Mouse (Mus musculus) liver, adult 2 months (tissue): Measurements from ENCODE around the gene Gnb1l. TPM values are rescaled to one million over a fixed set of nuclear protein-coding genes. Genes with fewer than 3 reads are reported as not detected.

Source experiments
- DNase-seq: peaks from one replicate; pipeline ENCODE4 v3.0.0-alpha.2; 2011; ENCODE audit warnings: low read depth, low spot score; ENCODE audit errors: extremely low read depth
- H3K27ac ChIP-seq: fragments of 200-500 bp; replicated peaks from 2 replicates; pipeline ENCODE4 v1.5.1; 2012; ENCODE audit warnings: low read depth, mild to moderate bottlenecking, control low read depth, inconsistent platforms, low read length; ENCODE audit not compliant: insufficient read depth
- H3K27me3 ChIP-seq: fragments of 200-500 bp; 2 replicates; pipeline ENCODE4 v1.6.1; 2012; ENCODE audit warnings: mild to moderate bottlenecking, moderate library complexity, low read length, inconsistent platforms; ENCODE audit not compliant: control insufficient read depth, insufficient read depth
- H3K36me3 ChIP-seq: fragments of 200-500 bp; 2 replicates; pipeline ENCODE4 v1.6.1; 2012; ENCODE audit warnings: low read length, inconsistent platforms; ENCODE audit not compliant: control insufficient read depth, insufficient read depth
- H3K4me1 ChIP-seq: fragments of 200-500 bp; 2 replicates; pipeline ENCODE4 v1.6.1; 2011; ENCODE audit warnings: low read length; ENCODE audit not compliant: control insufficient read depth, insufficient read depth
- H3K4me3 ChIP-seq: fragments of 200-500 bp; 2 replicates; pipeline ENCODE4 v1.5.1; 2011; ENCODE audit warnings: low read depth, mild to moderate bottlenecking, control low read depth, low read length, moderate library complexity; ENCODE audit not compliant: insufficient read depth
- H3K79me2 ChIP-seq: fragments of 200-500 bp; 2 replicates; pipeline ENCODE4 v1.6.1; 2012; ENCODE audit warnings: inconsistent platforms, mild to moderate bottlenecking, low read length, moderate library complexity; ENCODE audit not compliant: control insufficient read depth, insufficient read depth
- H3K9ac ChIP-seq: fragments of 200-500 bp; 2 replicates; pipeline ENCODE4 v1.6.1; 2012; ENCODE audit warnings: low read depth, mild to moderate bottlenecking, control low read depth, inconsistent platforms, low read length
- CTCF ChIP-seq: fragments of 200-500 bp; IDR thresholded peaks from 2 replicates; pipeline ENCODE4 v1.5.1; 2011; ENCODE audit warnings: low read depth, low read length, control low read depth
- POLR2A ChIP-seq: fragments of 200-500 bp; IDR thresholded peaks from 2 replicates; pipeline ENCODE4 v1.6.1; 2011; ENCODE audit warnings: low read length, control low read depth; ENCODE audit not compliant: insufficient read depth; ENCODE audit errors: extremely low read depth
- WGBS: fragments of 180-500 bp; shearing (Covaris S2); methylation state at CpG from one replicate; pipeline ENCODE4 v1.1.7; 2018; 5-methylcytosine and 5-hydroxymethylcytosine counted together
- polyA plus RNA-seq: library from polyadenylated mRNA; depleted of rRNA; stranded (reverse); fragments of >200 nt; gene quantifications from 2 replicates; pipeline ENCODE4 v1.2.3, GENCODE M21; 2012
- total RNA-seq: library from RNA; depleted of rRNA; stranded (reverse); fragments of >200 nt; gene quantifications from 2 replicates; pipeline ENCODE4 v1.2.3, GENCODE M21; 2014

Gnb1l gene
- total and polyA plus RNA-seq, 2 experiments, result 1.4 to 4.8 TPM

DNA sequence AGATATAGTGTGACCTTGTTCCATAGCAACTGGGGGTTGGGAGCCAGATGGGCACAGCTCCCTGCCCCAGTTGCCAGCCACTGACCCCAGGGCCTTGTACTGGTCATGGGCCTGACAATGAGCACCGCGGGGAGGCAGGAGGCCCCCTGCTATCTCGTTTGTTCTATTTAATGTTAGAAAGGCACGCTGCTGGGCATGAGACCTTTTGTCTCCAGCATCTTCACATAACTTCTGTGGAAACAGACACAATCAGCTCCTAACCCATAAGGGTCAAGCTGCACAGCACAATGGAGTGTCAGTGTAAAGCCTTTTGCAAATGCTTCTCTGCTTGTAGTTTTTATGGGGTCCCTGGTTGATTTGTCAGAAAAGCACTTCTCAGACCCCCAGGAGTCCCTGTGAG lies 14.1 kb upstream of the Gnb1l start:
- 59% methylated on average over 4 of the region's 4 CpGs for WGBS
- Histone ChIP-seq H3K79me2 (no peaks in the 10 kb centered on the region), H3K4me1 (no peaks in the 10 kb centered on the region), H3K9ac (no peak overlapping the region), H3K27ac (no peak overlapping the region), H3K27me3 (no peaks in the 10 kb centered on the region), H3K4me3 (no peak overlapping the region), H3K36me3 (no peaks in the 10 kb centered on the region; the same call in 1 of the 2 replicates)
- DNase-seq, result no peak
- no peak for TF ChIP-seq CTCF
- no peak for TF ChIP-seq POLR2A

- 82% methylated on average over 5 of the region's 5 CpGs for WGBS
- no peaks in the 10 kb centered on the region for H3K4me1 ChIP-seq
- H3K79me2 ChIP-seq, result no peaks in the 10 kb centered on the region
- no peak overlapping the region for H3K9ac ChIP-seq
- no peak for DNase-seq
- H3K27ac ChIP-seq, result no peak overlapping the region
- no peak overlapping the region for H3K4me3 ChIP-seq
- no peaks in the 10 kb centered on the region; the same call in 1 of the 2 replicates for H3K36me3 ChIP-seq
- H3K27me3 ChIP-seq, result no peaks in the 10 kb centered on the region
- TF ChIP-seq CTCF (no peak), POLR2A (no peak)
Observed at GRCm38 (mm10) chr16:18484794-18485435, 13.6 kb upstream of the Gnb1l start.

DNA sequence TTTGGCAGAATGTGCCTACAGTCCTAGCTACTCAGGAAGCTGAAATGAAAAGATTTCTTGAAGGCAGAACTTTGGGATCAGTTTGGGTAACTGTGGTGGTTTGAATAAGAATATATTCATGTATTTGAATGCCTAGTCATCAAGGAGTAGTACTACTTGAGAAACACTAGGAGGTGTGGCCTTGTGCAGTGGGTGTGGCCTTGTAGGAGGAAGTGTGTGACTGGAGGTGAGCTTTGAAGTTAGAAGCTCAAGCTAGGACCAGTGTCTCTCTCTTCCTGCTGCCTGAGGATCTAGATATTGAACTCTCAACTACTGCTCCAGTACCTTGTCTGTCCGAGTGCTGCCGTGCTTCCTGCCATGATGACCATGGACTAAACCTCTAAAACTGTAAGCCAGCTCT lies 12.4 kb upstream of the Gnb1l start:
- DNase-seq, result no peak
- 95% methylated on average over 2 of the region's 2 CpGs for WGBS
- Histone ChIP-seq H3K36me3 (no peaks in the 10 kb centered on the region; the same call in 1 of the 2 replicates), H3K79me2 (no peaks in the 10 kb centered on the region), H3K9ac (no peak overlapping the region), H3K4me3 (no peak overlapping the region), H3K4me1 (no peaks in the 10 kb centered on the region), H3K27ac (no peak overlapping the region), H3K27me3 (no peaks in the 10 kb centered on the region)
- TF ChIP-seq CTCF, result no peak
- TF ChIP-seq POLR2A, result no peak

DNA sequence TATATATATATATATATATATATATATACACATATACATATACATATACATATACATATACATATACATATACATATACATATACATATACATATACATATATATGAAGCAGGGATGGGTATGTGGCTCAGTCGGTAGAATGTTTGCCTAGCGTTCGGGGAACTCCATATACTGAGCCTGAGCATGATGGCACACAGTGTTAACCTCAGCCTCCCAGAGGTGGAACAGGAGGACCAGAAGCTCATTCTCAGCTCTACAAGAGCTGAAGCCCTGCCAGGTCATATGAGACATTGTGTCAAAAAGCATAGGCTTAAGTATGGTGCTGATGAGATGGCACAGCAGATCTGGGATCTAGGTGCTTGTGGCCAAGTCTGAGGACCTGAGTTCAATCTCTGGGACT lies 8.2 kb upstream of the Gnb1l start:
- no peaks in the 10 kb centered on the region for H3K4me1 ChIP-seq
- H3K9ac ChIP-seq, result no peak overlapping the region
- H3K27me3 ChIP-seq, result no peaks in the 10 kb centered on the region
- DNase-seq, result no peak
- H3K79me2 ChIP-seq, result no peaks in the 10 kb centered on the region
- no peaks in the 10 kb centered on the region; the same call in 1 of the 2 replicates for H3K36me3 ChIP-seq
- H3K27ac ChIP-seq, result no peak overlapping the region
- TF ChIP-seq POLR2A (no peak), CTCF (no peak)
- 93% methylated on average over 3 of the region's 3 CpGs for WGBS
- H3K4me3 ChIP-seq, result no peak overlapping the region

DNA sequence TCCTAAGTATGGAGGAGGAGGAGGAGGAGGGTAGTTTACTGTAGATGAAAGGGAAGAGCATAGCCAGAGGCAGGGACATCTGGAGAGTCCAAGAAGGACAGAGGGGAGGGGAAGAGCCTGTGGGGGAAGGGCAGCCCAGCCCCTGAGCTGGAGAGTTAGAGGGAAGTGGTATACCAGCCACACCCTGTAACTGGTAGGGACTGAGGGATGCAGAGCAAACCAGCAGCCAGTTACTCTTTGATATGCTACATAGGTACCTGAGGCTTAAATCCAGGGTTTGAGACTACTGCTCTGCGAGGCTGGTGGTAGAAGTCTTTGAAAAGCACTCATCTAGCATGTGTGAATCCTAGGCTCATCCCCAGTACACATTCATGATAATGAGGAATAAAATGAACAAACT lies 7.6 kb upstream of the Gnb1l start:
- TF ChIP-seq CTCF, result no peak
- no peak for TF ChIP-seq POLR2A
- no peak for DNase-seq
- Histone ChIP-seq H3K4me3 (no peak overlapping the region), H3K4me1 (no peaks in the 10 kb centered on the region), H3K9ac (no peak overlapping the region), H3K79me2 (no peaks in the 10 kb centered on the region), H3K27ac (no peak overlapping the region), H3K27me3 (no peaks in the 10 kb centered on the region), H3K36me3 (no peaks in the 10 kb centered on the region; the same call in 1 of the 2 replicates)
- WGBS, result 77% methylated on average over 1 of the region's 1 CpGs

DNA sequence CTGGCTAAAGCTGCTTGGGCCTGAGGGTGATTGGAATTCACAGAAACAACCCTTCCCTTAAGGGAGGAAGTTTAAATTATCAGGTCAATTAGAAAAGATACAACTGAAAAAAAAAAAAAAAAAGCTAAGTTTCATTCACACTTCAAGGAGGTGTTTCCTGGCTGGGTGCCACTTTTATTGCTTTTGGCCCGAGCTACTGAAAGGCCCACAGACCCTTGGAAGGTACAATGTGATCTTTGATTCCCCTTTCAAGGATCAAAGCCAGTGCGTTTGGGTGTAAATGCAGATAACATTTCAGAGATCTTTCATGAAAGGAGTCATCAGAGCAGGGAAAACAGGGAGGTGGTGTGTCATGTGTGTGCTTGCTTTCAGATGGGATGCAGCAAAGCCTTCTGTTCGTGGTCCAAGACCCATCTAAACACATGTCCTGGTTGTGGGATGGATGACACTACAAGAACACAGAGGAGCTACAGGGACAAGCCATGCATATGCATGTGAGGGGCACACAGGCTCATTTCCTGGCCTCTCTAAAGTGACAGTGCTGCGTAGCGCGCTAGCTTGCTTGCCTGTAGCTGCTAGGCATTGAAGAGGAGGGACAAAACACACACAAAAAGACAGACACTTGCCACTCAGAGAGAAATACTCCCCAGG lies 523 bp upstream of the Gnb1l start:
- DNase-seq, result no peak
- 7% methylated on average over 6 of the region's 6 CpGs for WGBS
- H3K27me3 ChIP-seq, result no peaks in the 10 kb centered on the region
- H3K79me2 ChIP-seq, result no peaks in the 10 kb centered on the region
- peak overlapping the region; percentile 89 for H3K9ac ChIP-seq
- H3K4me1 ChIP-seq, result peaks cover 10% of the 10 kb centered on the region
- no peaks in the 10 kb centered on the region for H3K36me3 ChIP-seq
- H3K4me3 ChIP-seq, result peak overlapping the region; percentile 90
- TF ChIP-seq POLR2A (no peak), CTCF (no peak)
- H3K27ac ChIP-seq, result peak overlapping the region; percentile 70
